Mouse (Mus musculus) lung, postnatal 14 days (tissue): ENCODE data around the gene Olfr346.

Experiments
- DNase-seq: peaks from one replicate; pipeline ENCODE4 v3.0.0; 2021

The Olfr346 gene

DNA sequence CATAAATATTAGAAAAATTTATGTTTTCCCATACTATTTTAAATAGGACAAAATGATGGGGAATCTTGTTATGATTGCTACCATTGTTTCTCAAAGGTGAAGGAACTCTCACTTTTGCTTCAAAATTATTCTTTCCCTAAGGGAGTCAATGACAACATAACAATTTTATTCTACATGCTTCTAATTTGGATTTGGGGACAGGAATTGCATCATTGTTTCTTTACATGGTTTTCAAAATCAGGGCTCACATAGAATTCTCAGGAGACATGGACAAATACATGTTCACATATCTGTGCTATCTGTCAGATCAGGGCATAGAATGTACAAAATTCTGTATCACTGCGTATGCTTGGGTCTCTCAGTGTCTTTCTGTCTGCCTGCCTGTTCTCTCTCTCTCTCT, at the start of gene Olfr346:
TSS of gene Olfr346 (plus strand) at position 301 of the 400 bp plus-strand sequence.
- DNase-seq, result no peak

DNA sequence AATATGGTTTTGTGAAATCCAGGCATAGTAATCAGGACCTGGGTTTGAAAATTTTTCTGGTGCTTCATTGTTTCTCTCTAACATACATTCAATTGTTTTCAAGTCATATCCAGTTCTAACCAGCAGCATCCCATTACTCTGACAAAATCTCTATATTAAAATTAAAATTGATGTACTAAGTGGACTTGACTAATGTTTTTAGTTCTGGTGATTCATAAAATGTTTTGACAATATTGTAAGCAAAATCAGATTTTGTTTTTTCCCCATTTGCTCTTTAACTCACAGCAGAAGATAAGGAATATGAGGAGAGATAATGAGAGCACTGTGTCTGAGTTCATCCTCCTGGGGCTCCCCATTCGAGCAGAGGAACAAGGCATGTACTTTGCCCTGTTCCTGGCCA, 45.8 kb upstream of the Olfr346 start, which contains the start of gene Olfr345:
TSS of gene Olfr345 (plus strand) at position 301 of the 400 bp plus-strand sequence.
- DNase-seq, result no peak

DNA sequence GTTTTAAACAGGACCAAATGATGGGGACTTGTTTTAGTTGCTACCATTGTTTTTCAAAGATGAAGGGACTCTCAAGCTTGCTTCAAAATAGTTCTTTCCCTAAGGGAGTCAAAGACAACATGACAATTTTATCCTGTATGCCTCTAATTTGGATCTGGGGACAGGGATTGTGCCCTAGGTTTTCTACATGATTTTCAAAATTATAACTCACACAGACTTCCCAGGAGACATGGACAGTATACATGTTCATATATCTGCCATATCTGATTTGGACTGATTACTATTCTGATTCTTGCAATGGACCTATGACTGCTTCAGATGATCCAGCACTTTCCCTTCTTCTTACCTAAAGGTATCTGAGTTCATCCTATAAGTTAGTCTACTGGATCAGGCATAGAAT, 46.0 kb downstream of the Olfr346 start, which contains the start of gene Olfr347:
TSS of gene Olfr347 (plus strand) at position 301 of the 400 bp plus-strand sequence.
- no peak for DNase-seq

DNA sequence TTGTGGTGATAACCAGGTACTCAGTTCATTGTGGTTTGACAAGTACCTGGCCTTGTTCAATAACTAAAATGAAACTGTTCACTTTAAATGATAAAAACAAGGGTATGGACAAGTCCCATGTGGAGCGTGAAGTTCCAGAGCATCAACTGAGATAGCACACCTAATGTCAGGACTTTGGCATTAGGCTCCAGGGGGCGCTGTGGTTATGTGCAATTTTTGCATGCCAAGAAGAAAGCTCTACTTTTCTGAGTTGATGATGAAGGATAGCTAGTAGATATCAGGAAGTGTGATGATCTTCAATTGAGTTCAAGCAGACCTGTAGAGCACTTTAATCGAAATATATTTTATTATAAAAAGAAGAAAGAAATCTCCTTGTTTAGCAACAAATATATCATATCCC, 50.6 kb downstream of the Olfr346 start:
- DNase-seq, result no peak
